Mouse (Mus musculus) C2C12 (cell line): Measurements from ENCODE around the gene Cat.

Experiments used
- CTCF ChIP-seq: IDR thresholded peaks from one replicate; pipeline ENCODE4 v1.5.1; 2011; ENCODE audit not compliant: control insufficient read depth, insufficient read depth, insufficient read length
- MAX ChIP-seq: IDR thresholded peaks from one replicate; pipeline ENCODE4 v1.6.1; 2011; ENCODE audit warnings: mild to moderate bottlenecking, control low read depth
- MYOD1 ChIP-seq: IDR thresholded peaks from one replicate; pipeline ENCODE4 v1.6.1; 2011; ENCODE audit warnings: low read depth; ENCODE audit not compliant: control insufficient read depth, insufficient read length
- MYOG ChIP-seq: IDR thresholded peaks from one replicate; pipeline ENCODE4 v1.6.1; 2011; ENCODE audit not compliant: control insufficient read depth, insufficient read length; ENCODE audit errors: extremely low read depth

DNA sequence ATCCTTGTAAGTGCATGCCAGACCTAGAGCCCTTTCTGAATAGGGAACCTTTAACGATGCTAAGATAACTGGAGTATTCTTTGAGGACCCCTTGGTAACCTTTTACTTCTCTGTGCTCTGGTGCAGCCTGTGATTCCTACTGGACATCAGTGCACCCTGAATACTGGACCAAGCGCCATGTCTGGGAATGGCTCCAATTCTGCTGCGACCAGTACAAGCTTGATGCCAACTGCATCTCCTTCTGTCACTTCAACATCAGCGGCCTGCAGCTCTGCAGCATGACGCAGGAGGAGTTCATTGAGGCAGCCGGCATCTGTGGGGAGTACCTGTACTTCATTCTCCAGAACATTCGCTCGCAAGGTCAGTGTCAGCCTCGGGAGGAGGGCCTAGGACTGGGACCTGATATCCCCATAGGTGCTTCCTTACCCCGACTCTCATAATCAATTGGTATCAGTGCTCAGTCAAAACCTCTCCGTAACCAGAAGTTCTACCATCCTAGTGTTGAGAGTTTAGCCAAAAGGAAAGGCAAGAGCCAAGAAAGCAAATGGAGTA is 45.8 kb downstream of the Cat start:
- TF ChIP-seq CTCF: no peak
- TF ChIP-seq MYOD1: no peak
- TF ChIP-seq MAX: no peak
- no peak for TF ChIP-seq MYOG
